Mouse (Mus musculus) spleen, adult 2 months (tissue): ENCODE measurements around the gene Nfia.

Source experiments
- CTCF ChIP-seq: fragments of 200-500 bp; IDR thresholded peaks from 2 replicates; pipeline ENCODE4 v1.5.1; 2011; ENCODE audit warnings: mild to moderate bottlenecking, inconsistent platforms; ENCODE audit not compliant: insufficient read depth, insufficient read length, insufficient replicate concordance; ENCODE audit errors: extremely low read depth
- POLR2A ChIP-seq: fragments of 200-500 bp; IDR thresholded peaks from 2 replicates; pipeline ENCODE4 v1.6.1; 2011; ENCODE audit warnings: low read depth, low read length, inconsistent platforms

DNA sequence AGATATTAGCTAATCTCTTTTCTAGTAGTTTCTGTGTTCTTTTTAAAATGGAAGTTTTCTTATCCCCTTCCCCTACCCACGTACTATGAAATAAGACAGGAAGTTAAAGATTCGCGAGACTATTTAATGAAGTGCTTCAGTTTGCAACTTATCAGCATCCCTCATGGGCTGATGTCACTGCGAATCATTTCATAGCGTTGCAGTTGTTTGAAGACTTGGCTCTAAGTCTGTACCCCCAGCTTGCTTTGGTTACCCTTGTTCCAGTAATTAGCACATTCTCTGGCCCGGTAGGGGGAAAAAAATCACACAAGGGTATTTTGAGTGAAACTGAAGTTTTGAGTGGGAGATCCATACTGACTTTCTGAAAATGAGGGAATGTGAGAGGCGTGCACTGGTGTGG lies 303.6 kb downstream of the Nfia start:
- TF ChIP-seq POLR2A: no peak
- TF ChIP-seq CTCF: no peak
